Mouse (Mus musculus): ENCODE results near the gene Abhd6.
A peak's percentile ranks its signal among the peaks of the same experiment; 100 is the strongest.
"Not testable (repeated sequence)": the region's sequence is repeated elsewhere in the genome, so short reads cannot be mapped to it uniquely, and the experiment has no call there.

Gene Abhd6

DNA sequence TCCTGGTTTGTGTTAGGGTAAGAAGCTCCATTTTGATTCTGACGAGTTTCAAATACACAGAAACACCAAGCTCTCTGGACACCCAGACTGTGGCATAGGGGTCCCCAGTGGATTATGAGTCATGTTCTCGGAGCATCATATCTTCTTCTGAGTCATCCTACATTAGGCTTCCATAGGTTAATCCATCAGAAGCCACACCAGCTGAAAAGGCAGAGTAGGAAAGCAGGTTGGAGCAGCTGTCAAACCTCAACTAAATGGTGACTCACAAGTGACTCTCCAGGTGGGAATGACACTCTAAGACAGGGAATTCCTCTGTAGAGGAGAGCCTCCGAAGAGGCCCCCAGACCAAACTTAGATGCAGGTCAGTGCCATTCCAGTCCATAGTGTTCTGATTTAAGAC lies 3.7 kb upstream of the Abhd6 start:
- no peak for DNase-seq (ENCODE audit: low read depth, low spot score)

- no peak for DNase-seq (ENCODE audit: low read depth, low spot score)
These were observed 3.3 kb upstream of the Abhd6 start for GRCm38 (mm10) chr14:7999435-7999834.

DNA sequence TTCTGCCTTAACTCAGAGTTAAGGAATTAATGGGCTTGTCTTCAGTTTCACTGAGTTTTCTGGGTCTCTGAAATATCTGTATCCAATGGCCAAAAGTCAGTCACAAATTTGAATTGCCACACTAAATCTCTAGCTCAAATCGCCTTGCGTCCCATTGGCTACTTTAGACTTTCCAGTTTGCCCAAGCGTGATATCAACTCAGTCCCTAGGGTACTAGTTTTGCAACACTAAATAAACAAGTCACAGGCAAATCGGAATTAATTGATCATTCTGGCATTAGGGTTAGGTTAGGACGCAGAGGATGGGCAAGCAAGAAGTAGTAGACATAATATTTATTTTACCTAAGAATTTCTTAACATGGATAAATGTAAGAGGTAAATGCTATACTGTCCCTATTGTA lies 2.5 kb upstream of the Abhd6 start:
- DNase-seq (ENCODE audit: low read depth, low spot score): no peak

- peak; percentile 56 for DNase-seq (ENCODE audit: low read depth, low spot score)
These were observed 1.6 kb upstream of the Abhd6 start for GRCm38 (mm10) chr14:8000831-8001685.

- no peak for DNase-seq (ENCODE audit: low read depth, low spot score)
These were observed 480 bp downstream of the Abhd6 start for GRCm38 (mm10) chr14:8003093-8003670.

- no peak for DNase-seq (ENCODE audit: low read depth, low spot score)
These were observed 1.3 kb downstream of the Abhd6 start for GRCm38 (mm10) chr14:8003727-8004670.

DNA sequence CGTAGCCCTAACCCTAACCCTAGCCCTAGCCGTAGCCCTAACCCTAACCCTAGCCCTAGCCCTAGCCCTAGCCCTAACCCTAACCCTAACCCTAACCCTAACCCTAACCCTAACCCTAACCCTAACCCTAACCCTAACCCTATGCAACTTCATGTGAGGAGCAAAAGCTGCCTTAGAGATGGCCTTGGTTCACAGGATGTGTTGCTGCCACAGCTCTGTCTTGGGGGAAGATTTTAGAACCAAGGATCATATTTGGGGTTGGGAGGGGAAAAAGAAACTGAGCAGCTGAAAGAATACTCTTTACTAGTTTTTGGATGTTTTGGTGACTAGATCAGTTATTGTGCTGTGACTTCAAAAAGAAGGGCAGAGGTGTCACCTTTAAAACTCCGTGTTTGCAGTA lies 3.4 kb downstream of the Abhd6 start:
- not testable (repeated sequence) for DNase-seq (ENCODE audit: low read depth, low spot score)

GRCm38 (mm10) chr14:8007084-8007483 lies 4.4 kb downstream of the Abhd6 start:
- no peak for DNase-seq (ENCODE audit: low read depth, low spot score)

- no peak for DNase-seq (ENCODE audit: low read depth, low spot score)
These were observed 4.8 kb downstream of the Abhd6 start for GRCm38 (mm10) chr14:8007486-8007885.

- DNase-seq (ENCODE audit: low read depth, low spot score): no peak
These were observed 5.2 kb downstream of the Abhd6 start for GRCm38 (mm10) chr14:8007923-8008322.

DNA sequence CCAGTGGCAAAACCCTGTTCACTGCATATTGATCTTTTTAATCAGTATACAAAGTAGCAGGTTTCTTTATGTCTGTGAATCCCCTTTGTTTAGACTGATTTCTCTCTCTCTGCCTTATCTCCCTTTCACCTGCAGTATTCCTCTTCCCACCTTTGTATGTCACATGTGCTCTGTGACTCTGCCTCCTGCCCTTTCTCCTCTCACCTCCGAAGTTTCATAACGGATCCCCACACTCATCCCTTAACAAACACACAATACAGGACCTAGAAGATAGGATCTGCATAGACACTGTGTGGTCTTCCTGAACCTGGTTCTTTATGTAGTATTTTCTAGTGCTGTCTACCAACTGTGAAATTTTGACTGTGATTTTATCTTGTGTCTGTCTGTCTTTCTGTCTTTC lies 8.6 kb downstream of the Abhd6 start:
- no peak for DNase-seq (ENCODE audit: low read depth, low spot score)

GRCm38 (mm10) chr14:8011938-8012337 lies 9.2 kb downstream of the Abhd6 start:
- no peak for DNase-seq (ENCODE audit: low read depth, low spot score)

- DNase-seq (ENCODE audit: low read depth, low spot score): no peak
These were observed 13.1 kb downstream of the Abhd6 start for GRCm38 (mm10) chr14:8015756-8016155.

GRCm38 (mm10) chr14:8016276-8016675 lies 13.6 kb downstream of the Abhd6 start:
- DNase-seq (ENCODE audit: low read depth, low spot score): no peak

GRCm38 (mm10) chr14:8016951-8017350 lies 14.2 kb downstream of the Abhd6 start:
- no peak for DNase-seq (ENCODE audit: low read depth, low spot score)

DNA sequence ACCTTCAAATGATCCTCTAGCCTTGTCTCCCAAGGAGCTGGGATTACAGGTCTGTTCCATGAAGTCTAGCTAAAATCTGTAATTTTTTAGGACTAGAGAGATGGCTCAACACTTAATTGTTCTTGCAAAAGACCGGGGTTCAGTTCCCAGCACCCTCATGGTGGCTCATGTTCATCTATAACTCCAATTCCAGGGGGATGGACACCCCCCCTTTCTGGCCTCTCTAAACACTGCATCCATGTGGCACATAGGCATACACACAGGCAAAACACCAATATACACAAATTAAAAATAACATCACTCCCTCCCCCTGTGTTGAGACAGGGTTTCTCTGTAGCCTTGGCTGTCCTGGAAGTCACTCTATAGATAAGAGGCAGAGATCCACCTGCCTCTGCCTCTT lies 17.3 kb downstream of the Abhd6 start:
- DNase-seq (ENCODE audit: low read depth, low spot score): no peak

DNA sequence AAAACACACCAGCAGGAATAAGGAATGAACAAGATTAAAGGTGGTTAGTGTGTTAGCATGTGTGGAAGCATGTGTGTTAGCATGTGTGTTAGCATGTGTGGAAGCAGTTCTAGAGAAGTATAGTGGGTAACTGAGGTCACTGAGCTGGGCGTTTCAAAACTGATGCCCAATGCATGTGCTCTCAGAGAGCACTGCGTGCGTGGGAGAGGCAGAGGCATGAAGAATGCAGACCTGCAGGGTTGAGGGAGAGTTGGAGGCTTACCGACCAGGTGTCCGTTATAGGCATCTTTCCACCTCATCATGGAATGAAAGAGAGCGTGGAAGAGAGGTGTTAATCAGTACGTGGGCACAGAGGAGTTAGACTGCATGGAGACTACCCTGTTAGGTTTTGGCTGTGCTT lies 17.8 kb downstream of the Abhd6 start:
- no peak for DNase-seq (ENCODE audit: low read depth, low spot score)

GRCm38 (mm10) chr14:8024469-8024868 lies 21.8 kb downstream of the Abhd6 start:
- no peak for DNase-seq (ENCODE audit: low read depth, low spot score)

DNA sequence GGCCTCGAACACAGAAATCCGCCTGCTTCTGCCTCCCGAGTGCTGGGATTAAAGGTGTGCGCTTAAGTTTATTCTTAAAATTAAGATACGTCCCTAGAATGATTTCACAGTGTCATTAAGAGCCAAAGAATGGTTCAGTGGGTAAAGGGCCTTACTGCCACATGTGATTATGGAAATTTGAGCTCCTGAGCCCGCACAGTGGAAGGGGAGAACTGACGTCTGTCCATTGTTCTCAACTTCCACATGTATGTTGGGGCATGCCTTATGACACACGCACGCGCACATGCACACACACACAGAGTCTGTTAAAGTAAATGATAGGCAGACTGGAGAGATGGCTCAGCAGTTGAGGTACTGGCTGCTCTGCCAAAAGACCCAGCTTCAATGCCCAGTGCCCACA lies 22.2 kb downstream of the Abhd6 start:
- DNase-seq (ENCODE audit: low read depth, low spot score): no peak

- no peak for DNase-seq (ENCODE audit: low read depth, low spot score)
These were observed 24.2 kb downstream of the Abhd6 start for GRCm38 (mm10) chr14:8026769-8027531.

- no peak for DNase-seq (ENCODE audit: low read depth, low spot score)
These were observed 25.4 kb downstream of the Abhd6 start for GRCm38 (mm10) chr14:8028086-8028485.
